Mouse (Mus musculus): Measurements from ENCODE around the gene Vmo1.

GRCm38 (mm10) chr11:70512709-70513342, 1.6 kb downstream of the Vmo1 start:
- no peak for TF ChIP-seq EP300 (IDR thresholded peaks at IDR 0.05; ENCODE audit: low read depth)
- TF ChIP-seq CTCF (IDR thresholded peaks at IDR 0.05; ENCODE audit: low read depth) = no peak
